Mouse (Mus musculus): ENCODE results near the gene Sacs. TPM values are rescaled to one million over a fixed set of nuclear protein-coding genes. Genes with fewer than 3 reads are reported as not detected.

The Sacs gene
- polyA plus RNA-seq, 1 experiment from 2014 or later, result 7.4 TPM

DNA sequence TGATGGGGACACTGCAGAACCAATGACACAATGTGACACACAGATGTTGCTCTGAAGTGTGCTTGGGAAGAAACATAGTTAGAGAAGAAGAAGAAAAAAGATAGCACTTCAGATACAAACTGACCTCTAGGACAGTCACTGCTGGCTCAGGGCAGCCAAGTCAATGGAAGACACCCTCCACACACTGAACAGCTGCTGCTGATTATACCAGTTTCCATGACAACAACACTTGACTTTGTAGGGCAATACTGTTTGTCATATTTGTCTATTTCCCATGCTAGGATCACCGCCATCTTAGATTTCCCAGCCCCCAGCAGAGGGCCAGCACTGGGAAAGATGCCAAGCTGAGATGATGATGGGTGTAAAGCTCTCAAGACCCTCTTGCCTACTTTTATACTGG, 22.7 kb downstream of the Sacs start:
- Histone ChIP-seq H3K4me1 (ENCODE audit: control insufficient read depth in 2 of 2, insufficient read depth in 2 of 2, low read length in 2 of 2) (peaks cover 18 to 34% of the 10 kb centered on the region in 2 experiments), H3K4me2 (ENCODE audit: low read length) (no peak overlapping the region), H3K36me3 (ENCODE audit: control insufficient read depth, insufficient read depth, low read length) (no peaks in the 10 kb centered on the region), H3K27me3 (ENCODE audit: control insufficient read depth, insufficient read depth, low read length) (no peaks in the 10 kb centered on the region), H3K9ac (ENCODE audit: low read length) (no peak overlapping the region), H3K9me3 (ENCODE audit: control insufficient read depth, low read length) (no peaks in the 10 kb centered on the region), H3K4me3 (ENCODE audit: control insufficient read depth in 1 of 2, insufficient read depth in 1 of 2, low read depth in 1 of 2, low read length in 2 of 2) (no peak overlapping the region), H3K27ac (replicated peaks in 1 of 2; ENCODE audit: control insufficient read depth in 1 of 2, insufficient read depth in 1 of 2, low read depth in 2 of 2, low read length in 2 of 2) (peak overlapping the region; percentile 97 to 98)
- WGBS, result 80% methylated on average over 1 of the region's 1 CpGs
- ATAC-seq (ENCODE audit: insufficient number of reproducible peaks, insufficient read depth, low FRiP score, low read depth), result no peak

DNA sequence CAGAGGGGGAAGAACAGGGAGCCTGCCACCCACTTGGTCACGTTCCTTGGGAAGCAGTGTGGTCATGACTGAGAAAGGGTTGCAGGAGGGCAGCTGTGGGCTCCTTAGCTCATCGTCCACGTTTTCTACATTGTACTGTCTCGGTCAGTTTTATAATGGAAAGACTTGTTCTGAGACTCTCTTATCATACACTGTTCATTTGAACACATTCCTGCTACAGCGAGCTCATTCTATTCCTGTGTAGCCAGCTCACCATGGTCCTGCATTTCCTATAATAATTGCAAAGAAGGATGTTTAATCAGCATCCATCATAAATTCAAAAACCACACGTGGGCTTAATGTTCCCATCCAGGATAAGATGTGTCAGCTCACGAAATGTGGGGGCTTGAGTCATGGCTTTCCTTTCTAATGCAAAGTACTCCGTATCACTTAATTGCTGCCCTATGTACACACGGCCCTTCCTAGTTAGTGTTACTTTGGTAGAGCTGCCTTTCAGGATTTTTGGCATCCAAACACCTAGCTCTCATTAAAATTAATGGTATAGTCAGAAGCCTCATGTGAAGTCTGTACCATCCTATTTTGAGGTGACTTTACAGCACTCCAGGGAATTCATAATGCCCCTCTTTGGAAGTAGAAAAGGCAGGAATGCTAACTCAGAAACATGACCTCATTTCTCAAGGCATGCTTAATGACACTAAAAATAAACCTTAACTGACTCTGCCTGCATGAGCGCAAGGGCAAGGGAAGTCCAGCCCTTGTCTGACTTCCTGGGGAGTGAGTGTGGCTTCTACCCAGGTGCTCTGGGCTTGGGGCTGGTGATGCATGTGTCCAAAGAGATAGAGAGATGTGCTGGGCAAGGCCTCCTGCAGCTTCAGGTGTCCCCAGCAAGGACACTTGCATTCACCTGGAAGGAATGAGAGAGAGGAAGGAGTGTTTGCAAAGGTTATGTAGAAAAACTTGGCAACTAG, 23.4 kb downstream of the Sacs start:
- Histone ChIP-seq H3K36me3 (ENCODE audit: control insufficient read depth, insufficient read depth, low read length) (no peaks in the 10 kb centered on the region), H3K27me3 (ENCODE audit: control insufficient read depth, insufficient read depth, low read length) (no peaks in the 10 kb centered on the region), H3K27ac (replicated peaks in 1 of 2; ENCODE audit: control insufficient read depth in 1 of 2, insufficient read depth in 1 of 2, low read depth in 2 of 2, low read length in 2 of 2) (peak overlapping the region; percentile 97 to 98), H3K9ac (ENCODE audit: low read length) (peak overlapping the region; percentile 59), H3K4me3 (ENCODE audit: control insufficient read depth in 1 of 2, insufficient read depth in 1 of 2, low read depth in 1 of 2, low read length in 2 of 2) (no peak overlapping the region), H3K4me1 (ENCODE audit: control insufficient read depth in 2 of 2, insufficient read depth in 2 of 2, low read length in 2 of 2) (peaks cover 16 to 28% of the 10 kb centered on the region in 2 experiments), H3K9me3 (ENCODE audit: control insufficient read depth, low read length) (no peaks in the 10 kb centered on the region), H3K4me2 (ENCODE audit: low read length) (peak overlapping the region; percentile 21; the same call in 1 of the 2 replicates)
- WGBS, result 18% methylated on average over 10 of the region's 10 CpGs
- ATAC-seq (ENCODE audit: insufficient number of reproducible peaks, insufficient read depth, low FRiP score, low read depth), result peak; percentile 71

DNA sequence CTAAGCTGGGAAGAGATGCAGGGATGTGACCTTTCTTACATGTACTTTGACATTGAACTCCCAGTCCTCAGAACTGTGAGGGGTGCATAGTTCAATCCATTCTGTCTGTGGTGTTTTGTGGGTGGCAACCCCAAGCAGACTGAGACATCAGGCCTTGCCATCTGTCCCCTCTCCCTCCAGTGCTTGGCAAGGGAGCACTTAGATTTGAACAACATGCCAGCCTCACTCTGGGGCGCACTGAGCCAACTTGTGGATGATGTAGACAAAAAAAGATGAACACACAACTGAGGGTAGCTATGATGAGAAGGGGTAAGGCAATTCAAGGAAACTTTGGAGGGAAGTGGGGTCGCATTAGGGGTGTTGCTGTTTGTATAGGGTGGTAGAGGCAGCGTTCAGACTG, 26.2 kb downstream of the Sacs start:
- Histone ChIP-seq H3K27me3 (ENCODE audit: control insufficient read depth, insufficient read depth, low read length) (no peaks in the 10 kb centered on the region), H3K4me2 (ENCODE audit: low read length) (no peak overlapping the region), H3K4me1 (ENCODE audit: control insufficient read depth in 2 of 2, insufficient read depth in 2 of 2, low read length in 2 of 2) (peaks cover 16 to 25% of the 10 kb centered on the region in 2 experiments), H3K27ac (replicated peaks in 1 of 2; ENCODE audit: control insufficient read depth in 1 of 2, insufficient read depth in 1 of 2, low read depth in 2 of 2, low read length in 2 of 2) (no peak overlapping the region), H3K9ac (ENCODE audit: low read length) (no peak overlapping the region), H3K9me3 (ENCODE audit: control insufficient read depth, low read length) (no peaks in the 10 kb centered on the region), H3K36me3 (ENCODE audit: control insufficient read depth, insufficient read depth, low read length) (no peaks in the 10 kb centered on the region), H3K4me3 (ENCODE audit: control insufficient read depth in 1 of 2, insufficient read depth in 1 of 2, low read depth in 1 of 2, low read length in 2 of 2) (no peak overlapping the region)
- 85% methylated on average over 3 of the region's 3 CpGs for WGBS
- ATAC-seq (ENCODE audit: insufficient number of reproducible peaks, insufficient read depth, low FRiP score, low read depth), result no peak

DNA sequence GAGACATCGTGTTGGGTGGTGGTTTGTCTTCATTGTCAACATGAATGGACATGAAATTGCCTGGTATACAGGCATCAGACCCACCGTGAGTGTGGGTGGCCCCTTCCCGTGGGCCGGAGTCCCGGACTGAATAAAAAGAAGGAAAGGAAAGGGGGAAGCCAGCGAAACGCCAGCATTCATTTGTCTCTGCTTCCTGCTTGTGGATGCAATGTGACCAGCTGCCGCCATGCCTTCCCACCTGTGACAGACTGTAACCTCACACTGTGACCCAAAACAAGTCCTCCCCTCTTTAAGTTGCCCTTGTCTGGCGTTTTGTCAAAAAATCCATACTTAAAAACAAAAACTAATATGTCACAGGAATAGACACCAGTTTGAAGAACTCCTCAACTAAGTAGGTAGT, 27.7 kb downstream of the Sacs start:
- Histone ChIP-seq H3K9me3 (ENCODE audit: control insufficient read depth, low read length) (no peaks in the 10 kb centered on the region), H3K4me3 (ENCODE audit: control insufficient read depth in 1 of 2, insufficient read depth in 1 of 2, low read depth in 1 of 2, low read length in 2 of 2) (no peak overlapping the region), H3K4me2 (ENCODE audit: low read length) (no peak overlapping the region), H3K9ac (ENCODE audit: low read length) (no peak overlapping the region), H3K36me3 (ENCODE audit: control insufficient read depth, insufficient read depth, low read length) (no peaks in the 10 kb centered on the region), H3K27me3 (ENCODE audit: control insufficient read depth, insufficient read depth, low read length) (no peaks in the 10 kb centered on the region), H3K27ac (replicated peaks in 1 of 2; ENCODE audit: control insufficient read depth in 1 of 2, insufficient read depth in 1 of 2, low read depth in 2 of 2, low read length in 2 of 2) (no peak overlapping the region), H3K4me1 (ENCODE audit: control insufficient read depth in 2 of 2, insufficient read depth in 2 of 2, low read length in 2 of 2) (peaks cover 14 to 21% of the 10 kb centered on the region in 2 experiments)
- 76% methylated on average over 9 of the region's 9 CpGs for WGBS
- no peak for ATAC-seq (ENCODE audit: insufficient number of reproducible peaks, insufficient read depth, low FRiP score, low read depth)

DNA sequence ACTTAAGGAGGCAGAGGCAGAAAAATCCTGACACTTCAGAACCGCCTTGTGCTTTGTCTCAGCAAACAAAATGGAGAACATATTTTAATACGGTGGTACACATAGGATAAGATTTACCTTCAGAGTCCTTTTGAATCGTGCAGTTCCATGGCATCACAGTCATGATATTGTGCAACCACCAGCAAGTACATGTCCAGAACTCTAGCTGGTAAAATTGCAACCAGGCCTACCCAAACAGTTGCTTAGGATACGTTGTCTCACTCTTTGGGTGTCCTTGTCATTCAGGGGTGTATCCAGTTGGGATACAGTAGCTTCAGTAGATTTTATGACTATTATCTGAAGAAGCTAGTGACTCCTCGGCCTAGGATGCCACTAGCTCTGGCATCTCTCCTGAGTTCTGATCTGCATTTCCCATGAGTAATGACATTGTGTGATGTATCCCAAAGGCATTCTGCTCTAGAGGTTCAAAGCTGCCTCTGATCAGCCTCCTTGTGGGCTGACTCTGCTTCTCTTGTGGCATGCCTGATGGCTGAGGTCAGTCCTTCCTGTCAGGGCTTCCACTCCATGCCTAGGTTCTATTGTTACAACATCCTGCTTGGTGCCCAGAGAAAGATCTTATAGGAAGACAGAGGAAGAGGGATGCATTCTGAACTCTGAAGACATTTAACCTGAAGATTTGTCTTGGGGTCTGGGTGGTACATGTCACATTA, 33.2 kb downstream of the Sacs start:
- Histone ChIP-seq H3K4me3 (ENCODE audit: control insufficient read depth in 1 of 2, insufficient read depth in 1 of 2, low read depth in 1 of 2, low read length in 2 of 2) (no peak overlapping the region), H3K4me1 (ENCODE audit: control insufficient read depth in 2 of 2, insufficient read depth in 2 of 2, low read length in 2 of 2) (peaks cover 6 to 16% of the 10 kb centered on the region in 2 experiments), H3K4me2 (ENCODE audit: low read length) (no peak overlapping the region), H3K36me3 (ENCODE audit: control insufficient read depth, insufficient read depth, low read length) (0 out of 2 replicates have a peak, but pooled peaks cover 6% of the 10 kb centered on the region), H3K27me3 (ENCODE audit: control insufficient read depth, insufficient read depth, low read length) (no peaks in the 10 kb centered on the region), H3K9ac (ENCODE audit: low read length) (no peak overlapping the region), H3K9me3 (ENCODE audit: control insufficient read depth, low read length) (no peaks in the 10 kb centered on the region), H3K27ac (replicated peaks in 1 of 2; ENCODE audit: control insufficient read depth in 1 of 2, insufficient read depth in 1 of 2, low read depth in 2 of 2, low read length in 2 of 2) (peak overlapping the region; percentile 12 to 87; a peak in 2 of 4 replicates)
- 78% methylated on average over 5 of the region's 5 CpGs for WGBS
- ATAC-seq (ENCODE audit: insufficient number of reproducible peaks, insufficient read depth, low FRiP score, low read depth), result no peak

DNA sequence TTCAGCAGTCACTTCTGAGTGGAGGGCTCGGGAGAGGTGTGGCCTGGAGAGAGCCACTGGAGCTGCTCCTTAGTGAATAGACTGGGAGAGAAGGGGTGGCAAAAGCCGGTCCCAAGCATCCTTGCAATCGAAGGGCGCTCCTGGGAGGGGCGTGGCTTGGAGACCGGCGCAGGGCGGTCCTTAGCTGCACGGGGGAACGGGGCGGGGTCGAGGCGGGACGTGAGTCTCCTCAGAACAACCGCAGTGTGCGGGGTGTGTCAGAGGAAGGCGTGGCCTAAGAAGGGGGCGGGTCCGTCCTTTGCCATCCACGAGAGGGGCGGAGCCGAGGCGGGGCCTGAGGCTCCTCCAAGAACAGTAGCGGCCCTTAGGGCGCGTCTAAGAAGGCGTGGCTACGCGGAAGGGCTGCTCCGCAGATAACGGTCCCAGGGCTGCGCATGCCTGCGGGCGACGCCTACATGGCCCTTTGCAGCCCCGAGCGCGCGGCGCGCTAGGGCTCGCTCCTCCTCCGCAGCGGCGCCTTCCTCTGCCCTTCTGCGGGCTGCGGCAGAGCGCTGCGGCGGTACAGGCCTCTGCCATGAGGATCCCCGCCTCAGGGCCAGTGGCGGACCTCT, 34.4 kb downstream of the Sacs start:
- 0 out of 2 replicates have a peak, but pooled peaks cover 6% of the 10 kb centered on the region for H3K36me3 ChIP-seq (ENCODE audit: control insufficient read depth, insufficient read depth, low read length)
- peak overlapping the region; percentile 71 to 90 for H3K4me3 ChIP-seq (ENCODE audit: control insufficient read depth in 1 of 2, insufficient read depth in 1 of 2, low read depth in 1 of 2, low read length in 2 of 2)
- no peaks in the 10 kb centered on the region for H3K9me3 ChIP-seq (ENCODE audit: control insufficient read depth, low read length)
- WGBS, result under 1% methylated on average over 51 of the region's 52 CpGs
- peak overlapping the region; percentile 65 for H3K4me2 ChIP-seq (ENCODE audit: low read length)
- ATAC-seq (ENCODE audit: insufficient number of reproducible peaks, insufficient read depth, low FRiP score, low read depth), result peak; percentile 98
- H3K27me3 ChIP-seq (ENCODE audit: control insufficient read depth, insufficient read depth, low read length), result no peaks in the 10 kb centered on the region
- peaks cover 6 to 16% of the 10 kb centered on the region in 2 experiments for H3K4me1 ChIP-seq (ENCODE audit: control insufficient read depth in 2 of 2, insufficient read depth in 2 of 2, low read length in 2 of 2)
- H3K9ac ChIP-seq (ENCODE audit: low read length), result peak overlapping the region; percentile 87
- peak overlapping the region; percentile 69 to 87 for H3K27ac ChIP-seq (replicated peaks in 1 of 2; ENCODE audit: control insufficient read depth in 1 of 2, insufficient read depth in 1 of 2, low read depth in 2 of 2, low read length in 2 of 2)

DNA sequence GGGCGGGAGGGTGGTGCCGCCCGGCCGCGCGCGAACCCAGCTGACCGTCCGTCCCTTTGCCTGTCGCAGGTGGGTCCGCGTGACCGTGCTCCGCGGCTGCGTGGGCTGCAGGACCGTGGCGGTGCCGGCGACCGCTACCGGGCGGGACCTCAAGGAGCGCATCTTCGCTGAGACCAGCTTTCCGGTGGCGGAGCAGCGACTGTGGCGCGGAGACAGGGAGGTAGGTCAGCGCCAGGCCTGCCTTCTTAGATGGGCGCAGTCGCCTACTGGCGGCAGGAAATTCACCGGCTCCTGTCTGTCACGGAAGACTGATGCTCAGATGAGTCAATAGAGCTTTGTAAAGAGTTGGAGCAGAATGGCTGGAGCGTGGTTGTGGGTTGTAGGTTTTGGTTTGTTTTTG, 35.0 kb downstream of the Sacs start:
- peak overlapping the region; percentile 71 to 90 for H3K4me3 ChIP-seq (ENCODE audit: control insufficient read depth in 1 of 2, insufficient read depth in 1 of 2, low read depth in 1 of 2, low read length in 2 of 2)
- peak; percentile 6 for ATAC-seq (ENCODE audit: insufficient number of reproducible peaks, insufficient read depth, low FRiP score, low read depth)
- H3K4me2 ChIP-seq (ENCODE audit: low read length), result peak overlapping the region; percentile 65
- H3K9me3 ChIP-seq (ENCODE audit: control insufficient read depth, low read length), result no peaks in the 10 kb centered on the region
- under 1% methylated on average over 36 of the region's 37 CpGs for WGBS
- peak overlapping the region; percentile 69 to 87 for H3K27ac ChIP-seq (replicated peaks in 1 of 2; ENCODE audit: control insufficient read depth in 1 of 2, insufficient read depth in 1 of 2, low read depth in 2 of 2, low read length in 2 of 2)
- H3K9ac ChIP-seq (ENCODE audit: low read length), result peak overlapping the region; percentile 87
- peaks cover 6 to 16% of the 10 kb centered on the region in 2 experiments for H3K4me1 ChIP-seq (ENCODE audit: control insufficient read depth in 2 of 2, insufficient read depth in 2 of 2, low read length in 2 of 2)
- H3K27me3 ChIP-seq (ENCODE audit: control insufficient read depth, insufficient read depth, low read length), result no peaks in the 10 kb centered on the region
- 0 out of 2 replicates have a peak, but pooled peaks cover 6% of the 10 kb centered on the region for H3K36me3 ChIP-seq (ENCODE audit: control insufficient read depth, insufficient read depth, low read length)
